Mouse (Mus musculus) spleen, postnatal 14 days (tissue): Measurements from ENCODE around the gene Kdm2b.

Experiments used
- DNase-seq, 2 experiments: peaks; one replicate each; pipeline ENCODE4 v3.0.0; 2021 to 2022; ENCODE audit warnings: low spot score in 2 of 2

The Kdm2b gene

DNA sequence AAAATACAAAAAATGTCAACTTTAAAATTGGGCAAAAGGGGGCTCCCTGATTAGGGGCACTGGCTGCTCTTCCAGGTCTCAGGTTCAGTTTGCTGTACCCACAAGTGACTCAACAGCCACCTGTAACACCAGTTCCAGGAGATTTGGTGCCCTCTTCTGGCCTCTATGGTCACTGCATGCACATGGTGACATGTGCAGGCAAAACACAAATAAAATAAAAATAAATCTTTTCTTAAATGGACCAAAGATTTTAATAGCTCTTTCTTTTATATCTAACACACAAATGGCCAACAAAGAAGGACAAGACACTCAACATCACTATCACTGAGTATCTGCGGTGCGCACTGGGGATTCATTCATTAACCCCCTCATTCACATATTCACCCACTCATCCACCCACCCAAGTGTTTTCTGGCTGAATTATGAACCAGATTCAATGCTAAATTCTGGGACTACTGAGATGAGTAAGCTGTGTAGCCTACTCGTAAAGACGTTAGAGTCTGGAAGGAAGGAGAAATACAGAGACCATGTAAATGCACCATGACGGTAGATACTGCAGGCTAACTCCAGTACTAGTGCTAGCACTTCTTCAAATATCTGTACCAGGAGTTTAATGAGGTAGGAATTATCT is 95.5 kb downstream of the Kdm2b start:
- DNase-seq, result peak; percentile 58 to 78

GRCm38 (mm10) chr5:122893270-122893669 is 96.4 kb downstream of the Kdm2b start:
- DNase-seq, result no peak

DNA sequence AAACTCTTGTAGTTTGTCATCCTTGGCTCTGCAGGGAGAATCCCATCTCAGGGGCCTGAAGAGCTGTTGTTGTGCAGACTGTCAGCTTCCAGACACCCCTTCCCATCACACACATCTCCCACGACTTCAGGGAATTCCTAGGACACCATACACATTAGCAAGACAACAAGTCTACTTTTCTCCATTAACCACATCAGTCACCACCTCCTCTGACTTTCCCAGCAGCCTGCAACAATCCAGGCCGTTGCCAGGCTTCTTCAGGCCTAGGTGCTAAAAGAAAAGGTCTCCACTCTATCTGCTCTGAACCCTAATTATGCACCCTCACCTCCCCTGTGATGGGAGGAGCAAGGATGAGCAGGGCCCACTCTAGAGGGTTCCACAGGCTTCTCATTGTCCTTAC is 99.2 kb downstream of the Kdm2b start:
- DNase-seq, result no peak

- DNase-seq, result no peak
Measured at GRCm38 (mm10) chr5:122888612-122889214, 100.9 kb downstream of the Kdm2b start.

GRCm38 (mm10) chr5:122887926-122888611 is 101.6 kb downstream of the Kdm2b start:
- no peak for DNase-seq

GRCm38 (mm10) chr5:122887033-122887432 is 102.6 kb downstream of the Kdm2b start:
- no peak for DNase-seq

DNA sequence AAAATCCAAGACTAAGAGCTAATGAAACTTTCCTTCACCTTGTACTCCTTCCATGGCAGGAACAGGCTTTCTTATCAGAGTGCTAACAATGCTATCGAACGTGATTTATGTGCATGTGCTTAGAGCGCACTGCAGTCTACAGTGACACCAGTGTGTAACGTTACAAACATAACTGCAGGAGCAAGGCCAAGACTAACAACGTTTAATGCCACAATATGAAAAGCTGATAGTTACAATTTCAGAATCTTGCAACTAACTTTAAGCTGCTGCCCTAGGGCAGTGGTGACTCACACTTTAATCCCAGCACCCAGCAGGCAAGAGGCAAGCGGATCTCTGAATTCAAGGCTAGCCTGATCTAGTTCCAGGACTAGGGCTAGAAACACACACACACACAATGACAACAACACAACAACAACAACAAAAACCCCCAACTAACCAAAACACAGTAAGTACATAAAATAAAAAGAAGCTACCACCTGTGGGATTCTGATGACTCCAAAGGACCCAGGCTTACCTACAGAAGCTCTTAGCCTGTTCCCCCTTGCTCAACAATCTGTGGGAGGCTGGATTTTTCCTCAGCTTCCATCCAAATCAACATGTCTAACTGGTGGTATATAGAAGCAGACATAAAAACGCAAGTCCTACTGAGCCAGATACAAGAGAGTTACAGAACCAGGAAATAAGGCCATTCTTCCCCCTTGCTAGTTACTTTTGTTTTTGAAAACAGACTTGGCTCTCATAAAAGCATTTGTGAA is 104.9 kb downstream of the Kdm2b start:
- no peak for DNase-seq

GRCm38 (mm10) chr5:122883652-122884235 is 105.9 kb downstream of the Kdm2b start:
- DNase-seq, result no peak

DNA sequence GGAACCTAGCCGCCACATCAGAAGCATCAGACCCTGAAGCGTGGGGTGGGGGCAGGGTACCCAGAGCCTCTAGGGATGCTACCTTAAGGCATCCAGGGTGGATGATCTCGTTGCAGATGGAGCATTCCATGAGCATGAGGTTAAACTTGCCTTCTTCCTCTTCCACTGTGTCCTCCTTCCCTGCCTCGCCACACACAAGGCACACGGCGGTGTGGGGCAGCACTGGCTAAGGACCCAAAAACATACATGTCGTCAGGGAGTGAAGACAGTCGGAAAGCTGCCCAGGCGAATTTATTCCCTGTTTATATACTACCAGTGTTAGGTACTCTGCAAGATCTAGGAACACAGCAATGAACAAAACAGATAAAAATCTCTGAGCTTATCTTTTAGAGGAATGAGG is 106.4 kb downstream of the Kdm2b start:
- DNase-seq, result no peak

- no peak for DNase-seq
Measured at GRCm38 (mm10) chr5:122882256-122883050, 107.2 kb downstream of the Kdm2b start.

- peak; percentile 22 to 60 for DNase-seq
Measured at GRCm38 (mm10) chr5:122881313-122881712, 108.3 kb downstream of the Kdm2b start.

GRCm38 (mm10) chr5:122880241-122880980 is 109.2 kb downstream of the Kdm2b start:
- DNase-seq, result no peak

GRCm38 (mm10) chr5:122876671-122877070 is 113.0 kb downstream of the Kdm2b start:
- no peak for DNase-seq

DNA sequence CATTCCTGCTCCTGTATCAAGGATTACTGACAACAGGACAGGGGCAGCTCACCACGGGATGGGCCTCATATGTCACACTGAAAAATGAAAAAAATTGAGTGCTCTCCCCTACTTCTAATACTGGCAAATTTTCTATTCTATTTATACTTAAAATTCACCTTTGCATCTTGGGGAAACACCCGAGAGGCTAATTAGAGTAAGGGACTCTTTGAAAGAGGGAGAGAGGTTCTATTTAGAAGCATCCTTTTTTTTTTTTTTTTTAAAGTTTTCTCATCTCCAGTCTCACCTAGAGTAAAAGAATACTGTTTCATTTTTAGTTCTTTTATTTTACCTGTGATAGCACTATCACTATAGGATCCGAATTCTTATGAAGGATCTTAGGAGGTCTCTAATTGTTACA is 115.3 kb downstream of the Kdm2b start:
- no peak for DNase-seq

DNA sequence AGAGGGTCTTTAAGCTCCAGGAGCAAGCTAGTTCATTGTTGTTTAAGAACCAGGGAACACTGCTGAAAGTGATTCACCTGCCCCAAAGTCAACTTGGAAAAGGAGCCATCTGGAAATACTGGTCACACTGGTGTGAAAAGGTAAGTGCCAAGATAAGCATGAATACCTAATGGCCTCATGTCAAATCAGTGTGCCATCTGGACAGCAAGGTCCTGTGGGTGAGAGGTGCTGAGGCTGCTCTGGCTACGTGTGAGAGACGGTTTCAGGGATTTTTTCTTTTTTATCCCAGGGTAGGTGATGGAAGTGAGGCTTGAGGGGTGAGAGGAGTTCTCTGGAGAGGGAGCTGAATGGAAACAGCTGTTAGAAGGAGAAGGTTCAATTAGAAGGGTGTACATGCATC is 116.0 kb downstream of the Kdm2b start:
- DNase-seq, result no peak

GRCm38 (mm10) chr5:122872626-122873025 is 117.0 kb downstream of the Kdm2b start:
- no peak for DNase-seq

GRCm38 (mm10) chr5:122863053-122863452 is 126.6 kb downstream of the Kdm2b start:
- no peak for DNase-seq

DNA sequence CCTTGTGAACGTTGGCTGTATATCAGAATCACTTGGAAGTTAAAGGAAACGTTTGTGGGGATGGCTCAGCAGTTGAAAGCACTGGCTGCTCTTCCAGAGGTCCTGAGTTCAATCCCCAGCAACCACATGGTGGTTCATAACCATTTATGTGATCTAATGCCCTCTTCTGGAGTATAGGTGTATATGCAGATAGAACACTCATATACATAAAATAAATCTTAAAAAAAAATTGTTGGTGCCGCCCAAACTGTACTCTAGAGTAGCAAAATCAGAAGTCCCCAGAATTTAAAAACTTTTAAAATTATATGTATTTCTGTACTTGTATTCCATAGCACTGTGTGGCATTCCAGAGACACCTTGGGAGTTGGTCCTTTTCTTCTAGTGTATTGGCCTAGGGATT is 133.8 kb downstream of the Kdm2b start:
- no peak for DNase-seq

DNA sequence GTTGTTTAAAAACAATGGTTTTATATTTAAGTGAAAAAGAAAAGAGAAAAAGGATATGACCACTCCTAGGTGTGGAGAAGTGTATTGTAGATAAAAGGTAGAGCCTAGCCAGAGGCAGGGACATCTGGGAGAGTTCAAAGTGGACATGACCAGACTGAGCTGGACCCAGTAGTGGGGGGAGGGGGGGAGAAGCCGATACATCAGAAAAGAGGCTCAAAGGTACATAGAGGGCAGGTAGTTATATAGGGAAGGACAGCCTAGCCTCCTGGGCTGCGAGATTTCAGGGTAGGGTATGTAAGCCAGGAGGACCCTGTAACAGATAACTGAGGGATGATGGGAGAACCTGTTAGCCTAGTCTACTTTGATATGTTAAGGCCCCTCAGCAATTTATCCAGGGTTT is 137.0 kb downstream of the Kdm2b start:
- DNase-seq, result no peak

DNA sequence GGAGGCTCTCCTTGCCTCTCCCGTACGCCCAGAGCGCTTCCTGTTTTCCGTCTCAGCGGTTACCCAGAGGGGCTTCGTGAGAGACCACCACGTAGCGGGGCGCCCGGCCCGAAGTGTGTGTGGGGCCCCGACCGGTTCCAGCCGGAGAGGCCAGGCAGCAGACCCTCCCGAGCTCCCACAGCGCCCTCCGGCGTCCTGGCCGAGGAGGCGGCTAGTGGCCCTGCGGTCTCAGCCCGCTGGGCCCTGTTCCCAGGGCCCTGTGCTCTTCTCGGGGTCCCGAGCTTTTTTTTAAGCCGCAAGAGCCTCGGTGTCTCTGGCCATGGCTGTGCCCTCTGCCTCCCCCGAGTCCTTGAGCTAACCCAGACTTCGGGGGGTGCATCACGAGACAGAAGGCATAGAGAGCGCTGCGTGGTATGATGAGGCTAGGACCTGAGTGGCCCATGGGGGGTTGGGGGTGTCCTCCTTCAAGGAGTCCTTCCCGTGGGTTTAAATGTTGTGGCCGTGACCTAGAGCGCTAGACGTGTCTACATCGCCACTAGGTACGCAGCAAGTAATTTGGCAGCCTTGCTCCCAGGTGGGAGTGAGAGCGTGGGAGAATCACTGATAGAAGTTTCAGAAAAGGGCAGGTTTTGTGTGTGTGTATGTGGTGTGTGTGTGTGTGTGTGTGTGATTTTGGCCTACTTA is 139.2 kb downstream of the Kdm2b start:
- DNase-seq, result peak in 1 of 2 experiments; percentile 70
